Mouse (Mus musculus): ENCODE measurements around the gene Gpank1.
A peak's percentile ranks its signal among the peaks of the same experiment; 100 is the strongest.
"Not testable (repeated sequence)": the region's sequence is repeated elsewhere in the genome, so short reads cannot be mapped to it uniquely, and the experiment has no call there.

Gpank1 gene

GRCm38 (mm10) chr17:35100196-35100765, 21.0 kb upstream of the Gpank1 start:
- no peak for DNase-seq (ENCODE audit: low spot score in 2 of 2)

GRCm38 (mm10) chr17:35101161-35101560, 20.1 kb upstream of the Gpank1 start:
- DNase-seq (ENCODE audit: low spot score in 2 of 2) = no peak

GRCm38 (mm10) chr17:35102299-35102698, 19.0 kb upstream of the Gpank1 start:
- DNase-seq (ENCODE audit: low spot score in 2 of 2) = no peak

- peak; percentile 19 to 44 for DNase-seq (ENCODE audit: low spot score in 2 of 2)
Measured at GRCm38 (mm10) chr17:35103221-35103690, 18.0 kb upstream of the Gpank1 start.

- no peak for DNase-seq (ENCODE audit: low spot score in 2 of 2)
Measured at GRCm38 (mm10) chr17:35104079-35104478, 17.2 kb upstream of the Gpank1 start.

- DNase-seq (ENCODE audit: low spot score in 2 of 2) = peak; percentile 26 to 52
Measured at GRCm38 (mm10) chr17:35104754-35105153, 16.5 kb upstream of the Gpank1 start.

- DNase-seq (ENCODE audit: low spot score in 2 of 2) = peak; percentile 27 to 39
Measured at GRCm38 (mm10) chr17:35105740-35106389, 15.4 kb upstream of the Gpank1 start.

GRCm38 (mm10) chr17:35106522-35106921, 14.7 kb upstream of the Gpank1 start:
- DNase-seq (ENCODE audit: low spot score in 2 of 2) = no peak

GRCm38 (mm10) chr17:35108097-35108496, 13.2 kb upstream of the Gpank1 start, which contains the start of gene Ly6g5c:
Ly6g5c (plus strand) TSS chr17:35108279.
- DNase-seq (ENCODE audit: low spot score in 2 of 2) = no peak

- no peak for DNase-seq (ENCODE audit: low spot score in 2 of 2)
Measured at GRCm38 (mm10) chr17:35111774-35112173, 9.5 kb upstream of the Gpank1 start.

GRCm38 (mm10) chr17:35115046-35116019, 5.9 kb upstream of the Gpank1 start, which contains the start of gene Ly6g5b:
Ly6g5b (minus strand) TSS chr17:35115428.
- peak; percentile 34 to 45 for DNase-seq (ENCODE audit: low spot score in 2 of 2)

- no peak for DNase-seq (ENCODE audit: low spot score in 2 of 2)
Measured at GRCm38 (mm10) chr17:35120745-35121142, 511 bp upstream of the Gpank1 start.

- peak in 1 of 2 experiments; percentile 56 for DNase-seq (ENCODE audit: low spot score in 2 of 2)
Measured at GRCm38 (mm10) chr17:35121871-35122303, 632 bp downstream of the Gpank1 start, which contains the start of gene Csnk2b. Csnk2b (minus strand) TSS chr17:35122053.

GRCm38 (mm10) chr17:35123287-35123686, 2.0 kb downstream of the Gpank1 start:
- DNase-seq (ENCODE audit: low spot score in 2 of 2) = not testable (repeated sequence)

- DNase-seq (ENCODE audit: low spot score in 2 of 2) = not testable (repeated sequence)
Measured at GRCm38 (mm10) chr17:35124261-35124896, 3.1 kb downstream of the Gpank1 start.

GRCm38 (mm10) chr17:35125081-35125480, 3.8 kb downstream of the Gpank1 start:
- DNase-seq (ENCODE audit: low spot score in 2 of 2) = no peak

- DNase-seq (ENCODE audit: low spot score in 2 of 2) = no peak
Measured at GRCm38 (mm10) chr17:35125578-35125977, 4.3 kb downstream of the Gpank1 start.

- peak; percentile 79 to 81 for DNase-seq (ENCODE audit: low spot score in 2 of 2)
Measured at GRCm38 (mm10) chr17:35126206-35126611, 5.0 kb downstream of the Gpank1 start, which contains the start of gene D17H6S53E. D17H6S53E (plus strand) TSS chr17:35126373.

GRCm38 (mm10) chr17:35127017-35127416, 5.8 kb downstream of the Gpank1 start:
- no peak for DNase-seq (ENCODE audit: low spot score in 2 of 2)

- DNase-seq (ENCODE audit: low spot score in 2 of 2) = no peak
Measured at GRCm38 (mm10) chr17:35128996-35129395, 7.7 kb downstream of the Gpank1 start.

- DNase-seq (ENCODE audit: low spot score in 2 of 2) = no peak
Measured at GRCm38 (mm10) chr17:35131038-35131437, 9.8 kb downstream of the Gpank1 start.

Data from spleen, postnatal 36 days (tissue).